Mouse (Mus musculus) E14TG2a.4 (cell line): ENCODE measurements around the gene Nucks1.

Source experiments
- CTCF ChIP-seq: conservative IDR thresholded peaks from 2 replicates; pipeline ENCODE4 v1.5.1; 2014; ENCODE audit warnings: low read length
- NANOG ChIP-seq: IDR thresholded peaks from 2 replicates; pipeline ENCODE4 v1.6.1; 2014; ENCODE audit warnings: borderline replicate concordance, low read length, mixed read lengths
- POU5F1 ChIP-seq: IDR thresholded peaks from 2 replicates; pipeline ENCODE4 v1.6.1; 2014; ENCODE audit warnings: low read length, borderline replicate concordance

DNA sequence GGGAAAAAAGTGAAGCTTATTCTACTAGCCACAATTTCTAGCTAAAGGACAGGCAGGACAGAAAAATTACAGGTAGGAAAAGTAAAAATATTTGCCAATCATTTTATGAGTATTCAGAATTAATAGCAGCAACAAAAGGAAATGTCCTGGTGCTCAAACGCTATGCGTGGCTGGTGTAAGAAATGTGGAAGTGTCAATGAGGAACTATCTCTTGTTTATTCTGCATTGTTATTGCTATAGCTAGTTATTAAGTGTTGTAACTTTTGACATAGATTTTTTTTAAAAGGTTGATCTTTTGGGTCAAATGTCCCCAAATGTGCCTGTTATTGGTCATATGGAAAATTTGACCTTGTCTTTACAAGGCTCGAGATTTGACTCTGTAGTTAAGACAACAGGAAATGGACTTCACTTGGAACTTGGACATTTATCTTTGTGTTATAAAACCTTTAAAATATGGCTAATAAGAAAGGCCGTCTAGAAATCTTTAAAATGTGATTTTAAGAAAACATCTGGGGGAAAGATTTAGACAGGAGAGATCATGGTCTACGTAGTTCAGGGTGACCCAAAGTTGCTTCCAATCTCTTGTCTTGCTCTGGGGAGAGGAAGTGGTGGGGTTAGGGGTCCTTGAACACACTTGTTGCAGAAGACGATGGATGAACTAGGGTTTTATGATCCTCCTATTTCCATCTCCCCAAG is 43.9 kb upstream of the Nucks1 start:
- no peak for TF ChIP-seq CTCF
- TF ChIP-seq NANOG, result no peak
- no peak for TF ChIP-seq POU5F1
